Mouse (Mus musculus) MEL-GATA-1-ER (cell line): ENCODE results near the gene Rrm2.

ENCODE experiments used
- DNase-seq: peaks from one replicate; pipeline ENCODE4 v3.0.0-alpha.2; 2012; ENCODE audit warnings: low read depth; ENCODE audit errors: extremely low read depth

Rrm2 gene

DNA sequence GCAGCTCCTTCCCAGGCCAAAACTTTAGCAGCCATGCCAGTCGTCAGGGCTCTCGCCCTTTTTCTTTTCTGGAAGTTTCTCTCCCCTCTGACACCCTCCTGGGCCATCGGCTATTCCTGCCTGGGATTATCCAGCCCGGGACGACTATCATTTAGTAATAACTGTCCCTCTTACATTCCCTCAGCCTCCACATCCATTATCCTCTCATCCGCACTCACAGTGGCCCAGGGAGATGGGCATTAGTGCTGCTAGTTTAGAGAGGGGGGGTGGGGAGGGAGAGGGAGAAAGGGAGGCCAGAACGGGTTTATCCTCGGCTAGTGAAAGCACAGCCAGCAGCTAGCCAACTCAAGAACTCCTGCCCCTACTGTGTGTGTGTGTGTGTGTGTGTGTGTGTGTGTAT, 39.3 kb downstream of the Rrm2 start:
- no peak for DNase-seq

DNA sequence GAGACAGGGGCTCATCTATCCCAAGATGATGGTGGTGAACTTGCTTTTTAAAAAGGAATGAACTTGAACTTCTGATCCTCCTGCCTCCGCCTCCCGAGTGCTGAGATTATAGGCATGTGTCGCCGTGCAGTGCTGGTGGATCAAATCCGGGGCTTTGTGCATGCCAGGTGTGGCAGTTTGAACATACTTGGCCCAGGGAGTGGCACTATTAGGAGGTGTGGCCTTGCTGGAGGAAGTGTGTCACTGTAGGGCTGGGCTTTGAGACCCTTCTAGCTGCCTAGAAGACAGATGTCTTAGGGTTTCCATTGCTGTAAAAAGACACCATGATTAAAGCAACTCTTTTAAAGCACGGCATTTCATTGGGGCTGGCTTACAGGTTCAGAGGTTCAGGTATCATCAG, 42.5 kb downstream of the Rrm2 start:
- no peak for DNase-seq

DNA sequence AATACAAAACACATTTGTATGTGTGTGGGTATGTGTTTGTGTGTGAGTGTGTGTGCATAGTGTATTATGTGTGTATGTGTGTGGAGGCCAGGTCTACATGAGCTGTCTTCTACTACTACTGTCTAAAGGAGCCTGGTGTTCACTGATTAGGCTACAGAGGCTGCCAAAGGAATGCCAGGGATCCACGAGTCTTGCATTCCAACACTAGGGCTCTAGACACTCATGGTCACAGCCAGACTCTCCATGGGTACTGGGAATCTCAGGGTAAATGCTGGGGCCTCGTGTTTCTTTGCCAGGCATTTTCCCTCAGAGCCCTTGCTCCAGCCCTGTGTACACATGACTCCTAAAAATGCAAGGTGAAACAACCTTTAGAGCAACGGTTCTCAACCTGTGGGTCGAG, 45.6 kb downstream of the Rrm2 start:
- DNase-seq: no peak

DNA sequence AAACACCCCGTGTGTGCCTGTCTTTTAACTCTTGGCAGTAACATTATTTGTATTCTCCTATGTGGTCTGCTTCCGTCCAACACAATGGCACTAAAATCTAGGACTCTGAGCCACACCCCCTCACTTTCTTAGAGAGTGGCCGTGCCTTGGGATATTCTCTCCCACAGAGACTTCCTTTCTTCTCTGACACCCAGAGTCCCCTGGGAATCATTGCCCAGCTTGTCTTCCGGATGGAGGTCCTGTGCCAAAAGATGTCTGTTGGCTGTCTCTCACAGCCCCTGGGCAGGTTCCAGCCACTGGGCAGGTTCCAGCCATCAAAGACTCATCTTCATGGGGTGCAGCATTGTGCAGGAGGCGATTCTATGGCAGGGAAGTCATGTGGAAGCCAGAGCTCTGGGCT, 46.7 kb downstream of the Rrm2 start:
- DNase-seq: no peak

DNA sequence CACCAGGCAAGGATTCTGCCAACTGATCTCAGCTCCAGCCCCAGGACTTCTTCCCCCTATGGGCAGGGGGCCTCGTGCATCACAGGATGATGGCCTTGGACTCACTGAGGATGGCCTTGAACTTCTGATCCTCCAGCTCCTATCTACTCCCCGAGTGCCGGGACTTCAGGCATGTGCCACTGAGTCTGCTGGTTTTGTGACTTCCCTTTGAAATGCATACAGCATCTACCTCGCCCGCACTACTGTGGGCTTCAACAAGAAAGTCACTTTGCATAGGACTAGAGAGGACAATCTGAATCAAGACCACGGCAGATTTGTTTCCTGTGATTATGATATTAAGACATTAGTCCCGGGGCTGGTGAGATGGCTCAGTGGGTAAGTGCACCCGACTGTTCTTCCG, 47.4 kb downstream of the Rrm2 start:
- DNase-seq: no peak

DNA sequence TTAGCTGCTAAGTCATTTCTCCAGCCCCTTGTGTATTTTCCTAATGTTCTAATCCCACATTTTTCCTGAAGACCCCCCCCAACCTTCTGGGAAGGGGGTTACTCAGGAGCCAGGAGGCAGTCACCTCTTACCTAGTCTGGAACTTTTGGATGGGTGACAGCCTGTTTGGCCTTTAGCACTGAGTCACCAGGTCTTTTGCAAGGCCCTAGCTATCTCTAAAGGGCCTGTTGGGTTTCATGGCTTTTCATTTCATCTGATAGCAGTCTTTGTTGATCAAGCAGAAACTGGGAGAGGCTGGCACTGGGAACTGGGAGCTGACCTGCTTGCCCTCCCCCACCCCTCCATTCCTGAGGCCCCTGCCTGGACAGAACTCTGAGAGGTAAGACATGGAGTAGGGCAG, 49.3 kb downstream of the Rrm2 start:
- no peak for DNase-seq

DNA sequence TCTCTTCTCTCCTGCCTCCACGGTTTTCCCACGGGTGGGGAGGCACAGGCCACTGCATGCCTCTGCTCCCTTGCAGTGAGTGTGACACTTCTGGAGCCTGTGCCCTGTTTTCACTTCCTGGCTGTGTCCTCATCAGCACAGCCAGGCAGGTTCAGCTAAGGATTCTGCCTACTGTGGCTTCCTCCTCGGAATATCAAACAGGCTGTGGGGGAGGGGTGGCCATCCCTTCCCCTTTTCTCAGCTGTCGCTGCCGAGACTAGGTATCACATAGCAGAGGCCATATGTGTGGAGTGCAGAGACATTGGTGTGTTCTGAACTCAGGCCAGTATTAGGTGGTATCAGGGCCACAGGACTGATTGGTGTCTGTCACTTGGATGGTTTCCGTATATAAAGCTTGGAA, 50.3 kb downstream of the Rrm2 start:
- DNase-seq: peak; percentile 69

DNA sequence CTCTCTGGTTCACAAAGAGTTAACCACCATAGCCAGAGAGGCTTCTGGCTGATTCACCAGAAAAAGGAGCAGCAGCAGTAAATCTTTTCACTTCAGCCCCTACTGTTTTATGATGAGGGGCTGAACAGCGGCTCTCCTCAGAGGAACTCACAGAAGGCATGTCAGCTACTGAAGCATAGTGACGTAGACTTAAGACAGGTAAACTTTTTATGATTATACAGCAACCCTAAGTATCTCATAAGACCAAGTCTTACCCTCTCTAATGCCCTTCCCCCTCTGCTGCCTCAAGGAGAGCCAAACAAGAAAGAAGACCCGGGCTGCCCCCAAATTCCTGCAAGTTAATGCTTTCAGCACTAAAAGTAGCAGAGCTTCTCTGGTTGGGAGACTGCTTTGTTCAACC, 54.2 kb downstream of the Rrm2 start:
- DNase-seq: no peak
